Mouse (Mus musculus): ENCODE data around the gene Rpl36. TPM values are rescaled to one million over a fixed set of nuclear protein-coding genes. Genes with fewer than 3 reads are reported as not detected.

The Rpl36 gene
- polyA plus RNA-seq, 1 experiment from 2014 or later: 1,414 TPM

GRCm38 (mm10) chr17:56647546-56647945 lies 34.3 kb downstream of the Rpl36 start:
- Histone ChIP-seq H3K4me2 (no peak overlapping the region), H3K9me3 (replicated peaks; ENCODE audit: control insufficient read depth, low read length) (no peaks in the 10 kb centered on the region), H3K4me3 (ENCODE audit: low read depth, low read length) (no peak overlapping the region), H3K27ac (ENCODE audit: low read depth, low read length) (no peak overlapping the region), H3K27me3 (ENCODE audit: control insufficient read depth, insufficient read depth, low read length) (no peaks in the 10 kb centered on the region), H3K36me3 (ENCODE audit: control insufficient read depth, insufficient read depth, low read length) (no peaks in the 10 kb centered on the region), H3K9ac (ENCODE audit: low read depth, low read length) (no peak overlapping the region), H3K4me1 (ENCODE audit: control insufficient read depth, insufficient read depth, low read length) (no peaks in the 10 kb centered on the region; the same call in 1 of the 2 replicates)
- ATAC-seq (replicated peaks; ENCODE audit: insufficient number of reproducible peaks, low FRiP score, low TSS enrichment): no peak
- WGBS (ENCODE audit: insufficient replicate concordance): 51% methylated on average over 10 of the region's 13 CpGs

GRCm38 (mm10) chr17:56651801-56652200 lies 38.6 kb downstream of the Rpl36 start:
- H3K4me2 ChIP-seq: no peak overlapping the region
- WGBS (ENCODE audit: insufficient replicate concordance): 26% methylated on average over 10 of the region's 10 CpGs
- no peaks in the 10 kb centered on the region for H3K27me3 ChIP-seq (ENCODE audit: control insufficient read depth, insufficient read depth, low read length)
- H3K9ac ChIP-seq (ENCODE audit: low read depth, low read length): no peak overlapping the region
- no peak for ATAC-seq (replicated peaks; ENCODE audit: insufficient number of reproducible peaks, low FRiP score, low TSS enrichment)
- H3K9me3 ChIP-seq (replicated peaks; ENCODE audit: control insufficient read depth, low read length): no peaks in the 10 kb centered on the region
- H3K36me3 ChIP-seq (ENCODE audit: control insufficient read depth, insufficient read depth, low read length): no peaks in the 10 kb centered on the region
- H3K27ac ChIP-seq (ENCODE audit: low read depth, low read length): no peak overlapping the region
- H3K4me1 ChIP-seq (ENCODE audit: control insufficient read depth, insufficient read depth, low read length): no peaks in the 10 kb centered on the region; the same call in 1 of the 2 replicates
- H3K4me3 ChIP-seq (ENCODE audit: low read depth, low read length): no peak overlapping the region

GRCm38 (mm10) chr17:56654771-56655170 lies 41.6 kb downstream of the Rpl36 start:
- WGBS (ENCODE audit: insufficient replicate concordance): 64% methylated on average over 2 of the region's 2 CpGs
- Histone ChIP-seq H3K9ac (ENCODE audit: low read depth, low read length) (no peak overlapping the region), H3K27ac (ENCODE audit: low read depth, low read length) (no peak overlapping the region), H3K36me3 (ENCODE audit: control insufficient read depth, insufficient read depth, low read length) (no peaks in the 10 kb centered on the region), H3K4me2 (no peak overlapping the region), H3K4me3 (ENCODE audit: low read depth, low read length) (no peak overlapping the region), H3K4me1 (ENCODE audit: control insufficient read depth, insufficient read depth, low read length) (no peaks in the 10 kb centered on the region), H3K9me3 (replicated peaks; ENCODE audit: control insufficient read depth, low read length) (no peaks in the 10 kb centered on the region), H3K27me3 (ENCODE audit: control insufficient read depth, insufficient read depth, low read length) (no peaks in the 10 kb centered on the region)
- no peak for ATAC-seq (replicated peaks; ENCODE audit: insufficient number of reproducible peaks, low FRiP score, low TSS enrichment)

- no peaks in the 10 kb centered on the region for H3K36me3 ChIP-seq (ENCODE audit: control insufficient read depth, insufficient read depth, low read length)
- no peak overlapping the region for H3K4me3 ChIP-seq (ENCODE audit: low read depth, low read length)
- no peaks in the 10 kb centered on the region for H3K4me1 ChIP-seq (ENCODE audit: control insufficient read depth, insufficient read depth, low read length)
- WGBS (ENCODE audit: insufficient replicate concordance): 65% methylated on average over 3 of the region's 3 CpGs
- H3K9ac ChIP-seq (ENCODE audit: low read depth, low read length): no peak overlapping the region
- no peak overlapping the region for H3K27ac ChIP-seq (ENCODE audit: low read depth, low read length)
- no peaks in the 10 kb centered on the region for H3K27me3 ChIP-seq (ENCODE audit: control insufficient read depth, insufficient read depth, low read length)
- no peaks in the 10 kb centered on the region for H3K9me3 ChIP-seq (replicated peaks; ENCODE audit: control insufficient read depth, low read length)
- no peak for ATAC-seq (replicated peaks; ENCODE audit: insufficient number of reproducible peaks, low FRiP score, low TSS enrichment)
- no peak overlapping the region for H3K4me2 ChIP-seq
These were observed 42.1 kb downstream of the Rpl36 start for GRCm38 (mm10) chr17:56655311-56655710.

- 80% methylated on average over 6 of the region's 6 CpGs for WGBS (ENCODE audit: insufficient replicate concordance)
- Histone ChIP-seq H3K4me1 (ENCODE audit: control insufficient read depth, insufficient read depth, low read length) (no peaks in the 10 kb centered on the region), H3K36me3 (ENCODE audit: control insufficient read depth, insufficient read depth, low read length) (no peaks in the 10 kb centered on the region), H3K27ac (ENCODE audit: low read depth, low read length) (no peak overlapping the region), H3K9me3 (replicated peaks; ENCODE audit: control insufficient read depth, low read length) (no peaks in the 10 kb centered on the region), H3K4me3 (ENCODE audit: low read depth, low read length) (no peak overlapping the region), H3K4me2 (no peak overlapping the region), H3K27me3 (ENCODE audit: control insufficient read depth, insufficient read depth, low read length) (no peaks in the 10 kb centered on the region), H3K9ac (ENCODE audit: low read depth, low read length) (no peak overlapping the region)
- no peak for ATAC-seq (replicated peaks; ENCODE audit: insufficient number of reproducible peaks, low FRiP score, low TSS enrichment)
These were observed 43.0 kb downstream of the Rpl36 start for GRCm38 (mm10) chr17:56656171-56656570.

DNA sequence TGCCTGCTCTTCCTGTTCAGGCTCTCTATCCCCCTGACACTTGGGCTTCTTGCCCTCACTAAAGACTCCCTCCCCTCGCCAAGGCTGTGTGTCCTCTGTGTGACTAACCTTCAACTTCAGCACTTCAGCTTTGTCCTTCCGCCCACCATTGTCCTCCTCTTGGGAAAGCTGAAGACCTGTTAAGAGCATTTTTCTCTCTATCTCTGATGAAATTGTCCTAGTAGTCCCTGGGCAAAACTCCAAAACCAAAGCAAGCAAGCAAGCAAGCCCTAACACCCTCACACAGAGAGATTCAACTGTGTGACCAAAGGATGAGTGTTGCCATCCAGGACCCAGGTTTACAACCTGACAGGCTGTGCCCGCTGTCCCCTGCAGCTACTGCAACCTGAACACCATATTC lies 50.4 kb downstream of the Rpl36 start:
- ATAC-seq (replicated peaks; ENCODE audit: insufficient number of reproducible peaks, low FRiP score, low TSS enrichment): no peak
- H3K9me3 ChIP-seq (replicated peaks; ENCODE audit: control insufficient read depth, low read length): no peaks in the 10 kb centered on the region
- no peaks in the 10 kb centered on the region for H3K36me3 ChIP-seq (ENCODE audit: control insufficient read depth, insufficient read depth, low read length)
- peak overlapping the region; percentile 63; the same call in 1 of the 2 replicates for H3K9ac ChIP-seq (ENCODE audit: low read depth, low read length)
- no peak overlapping the region; the same call in 1 of the 2 replicates for H3K4me3 ChIP-seq (ENCODE audit: low read depth, low read length)
- H3K27me3 ChIP-seq (ENCODE audit: control insufficient read depth, insufficient read depth, low read length): no peaks in the 10 kb centered on the region
- 57% methylated on average over 3 of the region's 3 CpGs for WGBS (ENCODE audit: insufficient replicate concordance)
- no peak overlapping the region for H3K27ac ChIP-seq (ENCODE audit: low read depth, low read length)
- H3K4me2 ChIP-seq: peak overlapping the region; percentile 56
- peaks cover 9% of the 10 kb centered on the region for H3K4me1 ChIP-seq (ENCODE audit: control insufficient read depth, insufficient read depth, low read length)

Other genes starting within 250 kb of the Rpl36 start
- 53.0 and 58.1 TPM in 2 replicates for gene Ptprs, start 136.9 kb upstream of the Rpl36 start, polyA plus RNA-seq (2014; fragmentation: Nextera tagmentation; extraction: Ambion mirVana)
- gene Znrf4, start 101.0 kb upstream of the Rpl36 start, polyA plus RNA-seq (2014; fragmentation: Nextera tagmentation; extraction: Ambion mirVana): not detected in 2 replicates
- gene Gm20219, start 59.0 kb upstream of the Rpl36 start, polyA plus RNA-seq (2014; fragmentation: Nextera tagmentation; extraction: Ambion mirVana): 0.28 and 0.62 TPM in 2 replicates
- gene Safb2, start 28.8 kb upstream of the Rpl36 start, polyA plus RNA-seq (2014; fragmentation: Nextera tagmentation; extraction: Ambion mirVana): 47.7 and 48.0 TPM in 2 replicates
- gene Safb, start 28.6 kb upstream of the Rpl36 start, polyA plus RNA-seq (2014; fragmentation: Nextera tagmentation; extraction: Ambion mirVana): 65.9 and 77.3 TPM in 2 replicates
- gene 2410015M20Rik, start 3.6 kb upstream of the Rpl36 start, polyA plus RNA-seq (2014; fragmentation: Nextera tagmentation; extraction: Ambion mirVana): 284 and 290 TPM in 2 replicates
- 54.1 and 62.2 TPM in 2 replicates for gene Lonp1, start 13.5 kb downstream of the Rpl36 start, polyA plus RNA-seq (2014; fragmentation: Nextera tagmentation; extraction: Ambion mirVana)
- 0.20 and 0.42 TPM in 2 replicates for gene Catsperd, start 14.7 kb downstream of the Rpl36 start, polyA plus RNA-seq (2014; fragmentation: Nextera tagmentation; extraction: Ambion mirVana)
- 65.9 and 66.2 TPM in 2 replicates for gene Ranbp3, start 59.9 kb downstream of the Rpl36 start, polyA plus RNA-seq (2014; fragmentation: Nextera tagmentation; extraction: Ambion mirVana)
- 651 and 677 TPM in 2 replicates for gene Ndufa11, start 104.4 kb downstream of the Rpl36 start, polyA plus RNA-seq (2014; fragmentation: Nextera tagmentation; extraction: Ambion mirVana)
- gene Vmac, start 104.6 kb downstream of the Rpl36 start, polyA plus RNA-seq (2014; fragmentation: Nextera tagmentation; extraction: Ambion mirVana): 11.9 and 13.4 TPM in 2 replicates
- 4.6 and 5.2 TPM in 2 replicates for gene Nrtn, start 144.1 kb downstream of the Rpl36 start, polyA plus RNA-seq (2014; fragmentation: Nextera tagmentation; extraction: Ambion mirVana)
- 28.4 and 32.1 TPM in 2 replicates for gene Dus3l, start 151.3 kb downstream of the Rpl36 start, polyA plus RNA-seq (2014; fragmentation: Nextera tagmentation; extraction: Ambion mirVana)
- 0.97 and 1.0 TPM in 2 replicates for gene Prr22, start 156.8 kb downstream of the Rpl36 start, polyA plus RNA-seq (2014; fragmentation: Nextera tagmentation; extraction: Ambion mirVana)
- gene Rfx2, start 217.6 kb downstream of the Rpl36 start, polyA plus RNA-seq (2014; fragmentation: Nextera tagmentation; extraction: Ambion mirVana): 3.2 and 3.3 TPM in 2 replicates

All from heart, embryonic 11.5 days (tissue).